Mouse (Mus musculus) right cerebral cortex, adult 18-20 months (tissue): ENCODE data around the gene Tcf25.
"Not testable (repeated sequence)": the region's sequence is repeated elsewhere in the genome, so short reads cannot be mapped to it uniquely, and the experiment has no call there.

Experiments used
- DNase-seq: peaks from one replicate; pipeline ENCODE4 v3.0.0; 2022; ENCODE audit warnings: mixed read lengths

Gene Tcf25

GRCm38 (mm10) chr8:123431616-123432365, 58.2 kb downstream of the Tcf25 start:
- no peak for DNase-seq

- DNase-seq, result no peak
Measured at GRCm38 (mm10) chr8:123432381-123432780, 58.8 kb downstream of the Tcf25 start.

- not testable (repeated sequence) for DNase-seq
Measured at GRCm38 (mm10) chr8:123433241-123433974, 59.9 kb downstream of the Tcf25 start.

GRCm38 (mm10) chr8:123441788-123442187, 68.2 kb downstream of the Tcf25 start:
- no peak for DNase-seq

- no peak for DNase-seq
Measured at GRCm38 (mm10) chr8:123442351-123442750, 68.8 kb downstream of the Tcf25 start.

- peak; percentile 91 for DNase-seq
Measured at GRCm38 (mm10) chr8:123442871-123443575, 69.5 kb downstream of the Tcf25 start.

- no peak for DNase-seq
Measured at GRCm38 (mm10) chr8:123443576-123443921, 70.0 kb downstream of the Tcf25 start.

- DNase-seq, result no peak
Measured at GRCm38 (mm10) chr8:123444131-123444530, 70.6 kb downstream of the Tcf25 start.

DNA sequence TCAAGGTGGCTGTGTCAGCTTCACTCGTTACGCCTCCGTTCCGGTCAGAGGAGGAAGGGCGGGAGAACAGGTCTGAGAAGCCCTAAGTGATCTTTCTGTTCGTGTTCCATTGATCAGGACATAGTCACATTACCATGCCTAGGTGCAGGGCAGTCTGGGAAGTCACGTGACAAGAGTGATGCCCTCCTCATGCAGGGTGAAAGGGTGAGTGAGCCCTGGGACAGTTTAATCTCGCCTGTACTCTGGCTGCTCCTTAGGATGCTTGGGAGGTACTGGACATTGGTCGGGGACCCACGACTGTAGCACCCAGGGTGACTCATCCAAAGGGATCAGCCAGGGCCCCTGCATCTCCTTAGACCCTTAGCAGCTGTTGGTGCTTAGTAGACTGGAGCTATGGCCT, 72.4 kb downstream of the Tcf25 start:
- no peak for DNase-seq

- DNase-seq, result no peak
Measured at GRCm38 (mm10) chr8:123446799-123447198, 73.2 kb downstream of the Tcf25 start.

DNA sequence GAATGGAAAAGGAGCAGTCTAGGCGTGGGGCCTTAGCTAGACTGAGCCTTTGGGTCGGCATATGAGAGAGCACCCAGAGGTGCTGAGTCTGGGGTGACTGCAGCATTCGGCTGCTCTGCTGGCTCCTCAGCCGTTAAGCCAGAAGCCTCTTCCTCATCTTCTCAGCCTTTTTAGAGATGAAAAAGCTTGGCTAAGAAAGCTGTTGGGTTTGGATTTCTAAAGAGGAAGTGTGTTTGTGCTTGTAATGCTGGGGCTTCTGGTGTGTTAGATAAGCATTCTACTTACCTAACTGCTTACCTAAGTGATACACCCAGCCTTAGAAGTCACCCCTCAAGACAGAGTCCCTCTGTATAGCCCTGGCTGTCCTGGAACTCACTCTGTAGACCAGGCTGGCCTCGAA, 77.2 kb downstream of the Tcf25 start:
- DNase-seq, result no peak

DNA sequence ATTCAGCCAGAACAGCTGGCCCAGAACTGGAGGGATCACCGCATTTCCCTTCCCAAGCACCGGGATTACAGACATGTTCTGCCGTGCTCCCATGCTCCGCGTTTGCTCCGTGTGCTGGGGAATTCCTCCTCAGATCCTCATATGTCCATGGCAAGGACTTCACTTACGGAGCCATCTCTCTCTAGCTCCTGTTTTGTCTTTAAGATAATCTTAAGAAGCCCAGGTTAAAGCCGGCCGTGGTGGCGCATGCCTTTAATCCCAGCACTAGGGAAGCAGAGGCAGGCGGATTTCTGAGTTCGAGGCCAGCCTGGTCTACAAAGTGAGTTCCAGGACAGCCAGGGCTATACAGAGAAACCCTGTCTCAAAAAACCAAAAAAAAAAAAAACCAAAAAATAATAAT, 78.2 kb downstream of the Tcf25 start:
- DNase-seq, result not testable (repeated sequence)

GRCm38 (mm10) chr8:123452149-123452548, 78.6 kb downstream of the Tcf25 start:
- no peak for DNase-seq

GRCm38 (mm10) chr8:123453291-123453690, 79.7 kb downstream of the Tcf25 start:
- DNase-seq, result no peak
